Mouse (Mus musculus): ENCODE results near the gene Kirrel3. TPM values are rescaled to one million over a fixed set of nuclear protein-coding genes. Genes with fewer than 3 reads are reported as not detected.

Gene Kirrel3
- polyA plus RNA-seq, 1 experiment, result not detected

DNA sequence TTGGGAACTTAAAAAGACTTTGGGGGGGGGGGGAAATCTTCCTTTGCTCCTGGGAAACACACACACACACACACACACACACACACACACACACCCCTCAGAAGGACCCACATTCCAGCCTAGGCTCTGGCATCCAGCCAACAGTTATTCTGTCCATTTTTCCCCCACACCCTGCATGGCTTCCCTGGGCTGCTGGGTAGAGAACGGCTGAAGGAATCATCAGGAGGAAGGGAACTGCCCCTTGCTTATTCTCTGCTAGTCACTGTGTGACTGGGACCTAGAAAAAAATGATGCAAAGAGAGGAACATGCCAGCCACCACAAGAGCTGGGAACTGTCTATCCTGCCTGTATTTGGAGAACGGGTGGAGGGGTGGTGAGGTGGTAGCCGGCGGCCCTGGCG, 532.4 kb downstream of the Kirrel3 start:
- Histone ChIP-seq H3K4me3 (ENCODE audit: insufficient read depth, low read length) (no peak overlapping the region), H3K27ac (ENCODE audit: insufficient read depth, low read depth, low read length) (no peak overlapping the region), H3K4me1 (ENCODE audit: control insufficient read depth, insufficient read depth, low read length) (no peaks in the 10 kb centered on the region)
- TF ChIP-seq POLR2A (IDR thresholded peaks at IDR 0.05; ENCODE audit: borderline replicate concordance, low read depth, low read length) (no peak), CTCF (IDR thresholded peaks at IDR 0.05; ENCODE audit: low read depth, low read length) (no peak)

DNA sequence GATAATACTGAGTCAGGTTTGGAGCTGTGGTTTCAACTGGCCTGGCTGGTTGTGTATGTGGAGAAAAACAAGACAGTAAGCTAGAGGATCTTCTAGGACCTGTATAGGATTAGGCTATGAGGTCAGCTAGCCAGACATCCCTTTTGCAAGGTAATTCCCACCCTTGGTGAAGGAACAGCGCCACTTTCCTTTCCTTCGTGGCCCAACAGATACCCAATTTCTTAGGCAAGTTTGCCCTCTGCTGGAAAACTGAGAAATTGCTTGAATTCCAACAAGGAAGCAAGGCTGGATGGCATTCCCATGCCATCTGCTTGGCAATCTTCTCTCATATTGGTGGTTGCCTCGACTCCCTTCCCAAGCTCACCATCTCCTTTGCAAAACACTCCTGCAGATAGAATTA, 533.7 kb downstream of the Kirrel3 start:
- H3K27ac ChIP-seq (ENCODE audit: insufficient read depth, low read depth, low read length), result no peak overlapping the region
- H3K4me3 ChIP-seq (ENCODE audit: insufficient read depth, low read length), result no peak overlapping the region
- H3K4me1 ChIP-seq (ENCODE audit: control insufficient read depth, insufficient read depth, low read length), result no peaks in the 10 kb centered on the region
- TF ChIP-seq POLR2A (IDR thresholded peaks at IDR 0.05; ENCODE audit: borderline replicate concordance, low read depth, low read length) (no peak), CTCF (IDR thresholded peaks at IDR 0.05; ENCODE audit: low read depth, low read length) (no peak)

DNA sequence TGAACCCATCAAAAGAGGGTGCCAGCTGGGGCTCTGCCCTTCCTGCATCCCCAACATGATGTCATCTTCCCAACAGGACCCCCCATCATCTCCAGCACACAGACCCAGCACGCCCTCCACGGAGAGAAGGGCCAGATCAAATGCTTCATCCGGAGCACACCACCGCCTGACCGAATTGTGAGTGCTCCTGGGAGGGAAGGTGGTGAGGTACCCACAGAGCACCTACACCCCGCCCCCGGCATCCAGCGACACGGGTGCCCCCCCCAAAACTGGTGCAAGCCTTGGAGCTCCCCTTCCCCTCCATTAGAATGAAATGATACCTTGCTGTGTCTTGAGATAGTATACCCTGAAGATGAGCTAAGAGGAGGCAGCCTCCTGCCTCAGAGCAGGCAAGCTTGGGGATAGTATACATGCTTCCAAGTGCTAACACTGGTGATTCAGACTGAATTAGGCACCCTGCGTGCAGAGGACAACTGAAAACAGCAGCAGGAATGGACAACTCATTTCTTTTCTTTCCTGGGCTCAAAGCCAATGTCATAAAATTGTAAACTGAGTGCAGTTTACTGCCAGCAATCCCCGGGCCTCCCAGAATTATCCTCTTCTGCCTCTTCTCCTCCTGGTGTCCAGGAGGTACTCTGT, 534.4 kb downstream of the Kirrel3 start:
- TF ChIP-seq CTCF (IDR thresholded peaks at IDR 0.05; ENCODE audit: low read depth, low read length) (no peak), POLR2A (IDR thresholded peaks at IDR 0.05; ENCODE audit: borderline replicate concordance, low read depth, low read length) (no peak)
- Histone ChIP-seq H3K4me1 (ENCODE audit: control insufficient read depth, insufficient read depth, low read length) (no peaks in the 10 kb centered on the region), H3K4me3 (ENCODE audit: insufficient read depth, low read length) (no peak overlapping the region), H3K27ac (ENCODE audit: insufficient read depth, low read depth, low read length) (no peak overlapping the region)

DNA sequence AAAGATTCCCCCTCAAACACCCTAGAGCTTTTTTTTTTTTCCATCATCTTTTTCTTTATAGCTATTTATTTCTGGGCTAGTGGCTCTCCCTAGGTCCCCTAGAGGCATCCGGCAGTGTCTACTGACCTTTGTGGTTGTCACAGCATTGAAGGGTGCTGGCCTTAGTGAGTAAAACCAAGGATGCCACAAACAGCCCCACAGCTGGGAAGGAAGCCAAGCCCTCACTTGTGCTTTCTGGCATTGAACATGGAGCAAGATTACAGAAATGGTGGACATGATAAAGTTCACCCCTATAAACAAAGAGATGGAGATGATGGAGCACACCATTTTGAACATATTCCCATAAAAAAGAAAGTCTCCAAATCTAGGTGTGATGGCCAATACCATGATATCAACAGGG, 536.0 kb downstream of the Kirrel3 start:
- no peaks in the 10 kb centered on the region for H3K4me1 ChIP-seq (ENCODE audit: control insufficient read depth, insufficient read depth, low read length)

DNA sequence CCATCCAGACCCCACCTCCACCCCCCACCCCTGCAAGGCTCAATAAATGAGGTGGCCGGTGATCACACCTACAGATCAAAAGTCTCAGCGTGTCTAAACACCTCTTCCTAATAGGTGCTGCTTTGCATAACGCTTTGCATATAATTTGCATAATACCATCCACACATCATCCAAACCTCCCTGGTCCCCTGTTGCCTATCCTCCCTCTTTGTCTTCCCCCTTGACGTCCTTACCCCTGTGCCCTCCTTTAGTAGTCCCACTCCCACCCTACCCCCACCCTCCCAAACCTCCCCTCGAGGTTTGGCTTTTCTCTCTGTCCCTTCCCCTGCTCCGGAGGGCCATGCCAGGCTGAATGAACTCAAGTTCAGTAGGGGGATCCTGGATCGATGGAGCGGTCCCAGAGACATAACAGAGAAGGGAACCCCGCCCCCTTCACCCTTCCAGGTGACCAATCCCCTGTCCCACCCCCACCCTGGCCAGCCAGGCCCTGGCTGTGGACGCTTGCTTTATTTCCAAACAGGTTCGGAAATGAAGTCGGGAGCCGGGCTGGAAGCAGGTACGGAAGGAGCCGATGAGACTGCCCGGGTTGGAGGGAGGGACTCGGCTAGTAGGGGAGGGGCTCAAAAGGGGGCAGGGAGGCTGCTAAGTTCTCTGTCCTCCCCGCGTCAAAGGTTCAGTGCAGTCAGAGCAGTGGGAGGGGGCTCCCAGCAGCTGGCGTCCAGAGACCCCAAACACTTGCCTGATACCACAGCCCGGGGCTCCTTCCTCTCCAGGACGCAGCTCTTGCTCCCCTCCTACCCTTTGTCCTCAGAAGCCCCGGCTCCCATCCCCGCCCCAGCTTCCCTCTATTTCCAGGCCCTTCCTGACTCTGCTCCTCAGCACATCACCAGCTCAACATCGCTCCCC, 539.1 kb downstream of the Kirrel3 start:
- no peak overlapping the region for H3K27ac ChIP-seq (ENCODE audit: insufficient read depth, low read depth, low read length)
- no peak for TF ChIP-seq CTCF (IDR thresholded peaks at IDR 0.05; ENCODE audit: low read depth, low read length)
- TF ChIP-seq POLR2A (IDR thresholded peaks at IDR 0.05; ENCODE audit: borderline replicate concordance, low read depth, low read length), result no peak
- peaks cover 5% of the 10 kb centered on the region; the same call in 1 of the 2 replicates for H3K4me1 ChIP-seq (ENCODE audit: control insufficient read depth, insufficient read depth, low read length)
- H3K4me3 ChIP-seq (ENCODE audit: insufficient read depth, low read length), result no peak overlapping the region

More for the DNA sequence above, 536.0 kb downstream of the Kirrel3 start:
- Histone ChIP-seq H3K27ac (ENCODE audit: insufficient read depth, low read depth, low read length) (no peak overlapping the region), H3K4me3 (ENCODE audit: insufficient read depth, low read length) (no peak overlapping the region)
- no peak for TF ChIP-seq CTCF (IDR thresholded peaks at IDR 0.05; ENCODE audit: low read depth, low read length)

DNA sequence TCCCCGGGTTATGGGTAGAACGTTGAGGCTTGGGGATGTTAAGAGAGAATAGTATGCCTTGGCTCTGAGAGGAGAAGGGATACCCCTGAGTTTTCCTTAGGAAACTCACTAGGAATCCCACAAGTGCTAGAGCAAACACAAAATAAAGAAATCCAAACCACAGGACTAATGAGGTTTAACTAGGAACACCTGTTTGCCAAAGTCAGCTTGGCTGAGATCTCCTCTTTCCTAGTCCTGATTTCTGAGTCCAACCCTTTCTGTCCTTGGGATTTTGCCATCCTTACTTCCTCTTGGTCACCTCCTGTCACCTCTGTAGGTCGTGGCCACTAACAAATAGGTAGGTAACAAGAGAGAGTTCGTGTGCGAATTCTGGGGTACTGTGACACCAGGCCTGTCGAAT, 540.6 kb downstream of the Kirrel3 start:
- TF ChIP-seq POLR2A (IDR thresholded peaks at IDR 0.05; ENCODE audit: borderline replicate concordance, low read depth, low read length) (no peak), CTCF (IDR thresholded peaks at IDR 0.05; ENCODE audit: low read depth, low read length) (no peak)
- Histone ChIP-seq H3K27ac (ENCODE audit: insufficient read depth, low read depth, low read length) (no peak overlapping the region), H3K4me3 (ENCODE audit: insufficient read depth, low read length) (no peak overlapping the region), H3K4me1 (ENCODE audit: control insufficient read depth, insufficient read depth, low read length) (peaks cover 5% of the 10 kb centered on the region; the same call in 1 of the 2 replicates)

DNA sequence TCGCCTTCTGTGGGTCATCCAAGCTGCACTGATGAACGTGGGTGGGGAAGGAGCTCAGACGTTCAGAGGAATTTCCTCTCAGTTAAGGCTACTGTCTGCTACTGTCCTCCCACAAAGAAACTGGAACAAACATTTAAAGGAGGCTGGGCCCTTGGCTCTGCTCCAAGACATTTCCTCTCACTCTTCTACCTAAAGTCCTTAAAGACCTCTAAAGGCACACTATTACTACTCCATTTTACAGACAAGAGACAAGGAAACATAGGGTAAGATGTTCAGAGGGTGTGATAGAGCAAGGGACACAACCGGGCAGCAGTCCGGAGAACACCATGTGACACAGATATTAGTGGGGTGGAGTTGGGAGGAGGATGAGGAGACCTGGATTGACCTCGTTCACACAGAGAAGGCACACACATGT, 541.2 kb downstream of the Kirrel3 start:
- TF ChIP-seq CTCF (IDR thresholded peaks at IDR 0.05; ENCODE audit: low read depth, low read length) (no peak), POLR2A (IDR thresholded peaks at IDR 0.05; ENCODE audit: borderline replicate concordance, low read depth, low read length) (no peak)
- Histone ChIP-seq H3K4me1 (ENCODE audit: control insufficient read depth, insufficient read depth, low read length) (peaks cover 5% of the 10 kb centered on the region; the same call in 1 of the 2 replicates), H3K4me3 (ENCODE audit: insufficient read depth, low read length) (no peak overlapping the region), H3K27ac (ENCODE audit: insufficient read depth, low read depth, low read length) (no peak overlapping the region)

DNA sequence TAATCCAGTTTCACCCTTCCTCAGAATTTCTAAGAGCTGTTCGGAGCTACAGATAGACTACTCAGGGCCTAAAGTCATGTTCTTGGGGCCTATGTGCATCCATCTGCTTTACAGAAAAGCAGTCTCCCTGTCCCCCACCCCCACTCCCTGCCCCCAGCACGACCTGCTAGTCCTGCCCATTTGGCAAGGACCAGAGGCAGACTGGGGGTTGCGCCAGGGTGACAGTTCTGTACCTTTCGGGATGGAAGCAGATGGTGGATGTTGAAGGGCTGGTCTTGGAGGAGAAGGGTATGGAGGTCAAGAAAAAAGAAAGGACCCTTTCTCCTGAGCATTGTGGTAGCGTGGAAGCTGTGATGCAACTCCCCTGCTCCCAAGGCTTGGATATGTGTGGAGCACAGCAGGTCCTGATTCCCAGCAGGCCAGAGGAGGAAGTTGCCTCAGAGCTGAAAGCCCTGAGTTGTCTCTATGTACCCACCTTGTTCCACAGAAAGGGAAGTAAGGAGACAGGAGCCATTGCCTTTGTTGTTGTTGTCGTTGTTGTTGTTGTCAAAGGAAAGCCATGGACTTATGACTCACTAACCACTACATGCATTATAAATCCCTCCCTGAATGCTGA, 541.8 kb downstream of the Kirrel3 start:
- Histone ChIP-seq H3K4me1 (ENCODE audit: control insufficient read depth, insufficient read depth, low read length) (peaks cover 5% of the 10 kb centered on the region; the same call in 1 of the 2 replicates), H3K27ac (ENCODE audit: insufficient read depth, low read depth, low read length) (no peak overlapping the region), H3K4me3 (ENCODE audit: insufficient read depth, low read length) (no peak overlapping the region)
- TF ChIP-seq CTCF (IDR thresholded peaks at IDR 0.05; ENCODE audit: low read depth, low read length) (no peak), POLR2A (IDR thresholded peaks at IDR 0.05; ENCODE audit: borderline replicate concordance, low read depth, low read length) (no peak)

DNA sequence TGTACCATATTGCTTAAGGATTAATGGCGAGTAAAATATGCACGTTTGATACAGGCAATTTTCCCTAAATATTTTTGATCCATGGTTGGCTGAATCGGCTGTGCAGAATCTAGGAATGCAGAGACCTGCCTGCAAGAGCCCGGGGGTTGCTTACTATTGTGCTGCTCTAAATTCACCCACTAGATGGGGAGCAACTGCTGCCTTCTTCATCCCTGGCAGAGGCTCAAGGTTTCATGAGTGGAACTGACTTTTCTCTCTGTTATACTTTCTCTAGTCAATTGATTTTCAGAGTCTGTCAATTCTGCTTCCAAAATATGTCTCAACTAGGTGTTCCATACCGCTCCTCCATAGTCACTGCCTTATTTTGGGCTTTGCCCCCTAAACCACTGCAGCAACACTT, 545.1 kb downstream of the Kirrel3 start:
- TF ChIP-seq POLR2A (IDR thresholded peaks at IDR 0.05; ENCODE audit: borderline replicate concordance, low read depth, low read length) (no peak), CTCF (IDR thresholded peaks at IDR 0.05; ENCODE audit: low read depth, low read length) (no peak)
- Histone ChIP-seq H3K4me1 (ENCODE audit: control insufficient read depth, insufficient read depth, low read length) (peaks cover 5% of the 10 kb centered on the region; the same call in 1 of the 2 replicates), H3K27ac (ENCODE audit: insufficient read depth, low read depth, low read length) (no peak overlapping the region), H3K4me3 (ENCODE audit: insufficient read depth, low read length) (no peak overlapping the region)
